Mouse (Mus musculus) kidney, postnatal 10 days (tissue): ENCODE results near the gene S1pr4.

Experiments
- DNase-seq: peaks from one replicate; pipeline ENCODE4 v3.0.0; 2021; ENCODE audit warnings: mixed read lengths

Gene S1pr4

GRCm38 (mm10) chr10:81500032-81500431, at the start of gene S1pr4:
S1pr4 (minus strand) TSS chr10:81500132.
- no peak for DNase-seq

GRCm38 (mm10) chr10:81548944-81549343, 49.0 kb upstream of the S1pr4 start:
- no peak for DNase-seq

- no peak for DNase-seq
Measured at GRCm38 (mm10) chr10:81546788-81547571, 47.0 kb upstream of the S1pr4 start.

- DNase-seq: no peak
Measured at GRCm38 (mm10) chr10:81546332-81546731, 46.4 kb upstream of the S1pr4 start.

GRCm38 (mm10) chr10:81545161-81545747, 45.3 kb upstream of the S1pr4 start, which contains the start of gene Gna11:
Gna11 (minus strand) TSS chr10:81545190.
- peak; percentile 100 for DNase-seq

- DNase-seq: no peak
Measured at GRCm38 (mm10) chr10:81544296-81545160, 44.6 kb upstream of the S1pr4 start.

- DNase-seq: no peak
Measured at GRCm38 (mm10) chr10:81543633-81544032, 43.7 kb upstream of the S1pr4 start.

GRCm38 (mm10) chr10:81542727-81543460, 43.0 kb upstream of the S1pr4 start:
- DNase-seq: no peak

GRCm38 (mm10) chr10:81541803-81542202, 41.9 kb upstream of the S1pr4 start:
- DNase-seq: peak; percentile 80

GRCm38 (mm10) chr10:81541363-81541762, 41.4 kb upstream of the S1pr4 start:
- DNase-seq: no peak

- no peak for DNase-seq
Measured at GRCm38 (mm10) chr10:81538321-81539048, 38.6 kb upstream of the S1pr4 start.

- DNase-seq: no peak
Measured at GRCm38 (mm10) chr10:81537429-81537828, 37.5 kb upstream of the S1pr4 start.

GRCm38 (mm10) chr10:81536734-81537133, 36.8 kb upstream of the S1pr4 start:
- DNase-seq: no peak

- DNase-seq: no peak
Measured at GRCm38 (mm10) chr10:81534826-81535225, 34.9 kb upstream of the S1pr4 start.

GRCm38 (mm10) chr10:81526779-81527178, 26.8 kb upstream of the S1pr4 start:
- DNase-seq: peak; percentile 89

GRCm38 (mm10) chr10:81525017-81525694, 25.2 kb upstream of the S1pr4 start:
- no peak for DNase-seq

GRCm38 (mm10) chr10:81524051-81524605, 24.2 kb upstream of the S1pr4 start, which contains the start of gene Gna15:
Gna15 (minus strand) TSS chr10:81524225.
- no peak for DNase-seq

- no peak for DNase-seq
Measured at GRCm38 (mm10) chr10:81523570-81523969, 23.6 kb upstream of the S1pr4 start.

- DNase-seq: no peak
Measured at GRCm38 (mm10) chr10:81523142-81523541, 23.2 kb upstream of the S1pr4 start.

GRCm38 (mm10) chr10:81519978-81520365, 20.0 kb upstream of the S1pr4 start:
- no peak for DNase-seq
